Mouse (Mus musculus) skeletal muscle tissue, adult 2 months (tissue): ENCODE data around the gene Pwwp2a.

Source experiments
- DNase-seq: peaks from one replicate; pipeline ENCODE4 v3.0.0-alpha.2; 2012; ENCODE audit warnings: low read depth, low spot score

Pwwp2a gene

GRCm38 (mm10) chr11:43681472-43682414 is at the start of gene Pwwp2a:
Gene Pwwp2a, plus strand, starts transcription at chr11:43681998.
- peak; percentile 100 for DNase-seq

GRCm38 (mm10) chr11:43632566-43632965 is 49.2 kb upstream of the Pwwp2a start:
- DNase-seq: no peak

DNA sequence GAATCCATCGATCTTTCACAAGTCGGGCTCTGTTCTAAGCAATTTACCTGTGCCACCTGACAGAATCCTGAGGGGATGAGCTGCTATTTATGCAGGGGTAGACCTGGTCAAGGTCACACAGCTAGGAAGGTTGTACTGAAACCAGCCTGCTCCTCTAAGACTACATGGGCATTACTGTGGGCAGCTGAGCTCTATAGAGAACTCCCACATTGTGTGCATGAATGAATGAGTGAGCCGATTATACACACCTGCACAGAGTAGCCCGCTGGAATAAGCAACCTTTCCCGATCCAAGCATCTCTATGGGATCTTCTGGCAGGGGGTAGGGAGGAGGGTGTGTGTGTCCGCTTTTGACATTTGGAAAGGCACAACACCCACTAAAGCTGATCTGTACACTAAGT is 48.6 kb upstream of the Pwwp2a start:
- no peak for DNase-seq

DNA sequence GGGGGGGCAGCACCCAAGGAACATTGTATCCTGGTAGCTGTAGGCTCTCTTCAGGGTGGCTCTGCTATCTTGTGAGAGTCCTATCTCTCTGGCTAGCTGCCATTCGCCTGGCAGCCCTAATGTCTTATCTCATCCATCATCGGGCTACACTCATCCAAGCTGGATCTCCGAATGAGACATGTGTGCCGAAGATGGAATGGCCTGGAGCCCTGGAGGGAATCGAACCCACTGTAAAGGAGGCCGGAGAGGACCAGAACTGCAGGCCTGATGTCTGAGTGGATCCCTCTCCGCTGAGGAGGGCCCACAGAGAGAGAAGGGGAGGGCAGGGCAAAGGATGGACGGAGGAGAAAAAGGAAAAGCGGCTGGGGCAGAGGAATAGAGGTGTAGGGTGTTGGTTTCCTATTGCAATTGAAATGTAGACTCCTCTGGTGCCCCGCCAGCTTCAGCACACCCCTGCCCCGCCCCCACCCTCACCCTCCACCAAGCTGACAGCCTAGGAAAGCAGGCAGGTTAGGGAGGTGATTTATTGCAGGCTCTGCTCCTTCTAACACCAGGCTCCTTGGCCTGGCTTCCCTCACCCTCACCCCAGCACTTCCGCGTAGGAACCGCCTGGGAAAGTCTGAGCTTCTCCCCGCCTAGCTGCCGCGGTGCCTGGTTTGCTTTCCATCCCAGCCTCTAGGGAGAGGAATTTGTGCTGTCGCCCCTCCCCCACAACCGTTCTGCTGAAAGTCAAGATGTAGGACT is 48.0 kb upstream of the Pwwp2a start:
- no peak for DNase-seq

- DNase-seq: no peak
Observed at GRCm38 (mm10) chr11:43636761-43637160, 45.0 kb upstream of the Pwwp2a start.

DNA sequence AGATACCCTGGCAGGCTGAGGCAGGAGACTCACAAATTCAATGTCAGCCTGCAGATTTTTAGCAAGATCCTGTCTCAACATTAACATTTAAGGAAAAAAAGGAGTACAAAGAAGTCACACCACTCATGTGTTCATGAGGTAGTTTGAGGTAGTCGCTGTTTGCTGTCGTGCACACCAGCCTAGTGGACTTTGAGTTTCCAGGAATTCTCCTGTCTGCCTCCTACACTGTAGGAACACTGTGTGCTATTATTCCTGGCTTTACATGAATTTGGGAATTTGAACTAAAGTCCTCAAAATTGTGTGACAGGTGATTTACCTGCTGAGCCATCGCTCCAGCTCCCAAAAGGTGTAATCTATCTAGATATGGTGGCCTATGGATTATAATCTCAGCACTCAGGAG is 43.3 kb upstream of the Pwwp2a start:
- DNase-seq: no peak

DNA sequence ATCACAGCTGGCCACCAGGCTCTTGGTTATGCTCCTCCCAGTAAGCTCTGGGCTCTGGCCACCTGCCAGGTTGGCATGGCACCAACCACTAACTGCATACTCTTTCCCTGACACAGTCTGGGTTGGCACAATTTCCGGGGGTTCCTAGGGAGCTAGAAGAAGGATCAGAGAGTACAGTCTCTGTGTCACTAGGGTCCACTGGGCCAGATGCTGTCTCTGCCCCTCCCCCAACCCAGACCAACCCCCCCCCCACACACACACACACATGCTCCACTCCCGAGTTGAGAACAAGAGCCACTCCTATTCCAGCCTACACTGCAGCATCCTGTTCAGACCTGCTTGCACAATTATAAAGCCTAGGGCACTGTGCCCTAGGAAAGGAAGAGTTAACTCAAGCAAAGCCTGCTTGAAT is 38.6 kb upstream of the Pwwp2a start:
- DNase-seq: no peak

GRCm38 (mm10) chr11:43645286-43645685 is 36.5 kb upstream of the Pwwp2a start:
- no peak for DNase-seq

DNA sequence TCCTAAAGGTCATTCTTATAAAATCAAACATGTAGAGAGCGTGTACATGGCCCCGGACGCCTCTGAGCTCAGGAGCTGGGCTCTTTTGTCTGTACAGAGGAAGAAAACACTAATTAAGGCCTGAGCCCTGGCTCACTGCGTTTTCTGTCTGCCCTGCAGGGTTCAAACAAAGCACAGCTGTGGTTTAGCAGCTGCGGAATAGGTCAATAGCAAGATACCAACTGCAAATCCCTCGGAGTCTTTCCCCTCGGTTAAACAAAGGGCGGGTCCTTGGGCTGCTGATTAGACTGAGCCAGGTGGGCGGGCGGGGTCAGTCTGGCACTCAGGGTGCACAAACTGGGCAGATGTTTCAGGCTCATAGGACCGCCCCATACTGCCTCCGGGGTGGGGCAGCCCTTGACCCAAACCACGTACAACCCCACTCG is 28.7 kb upstream of the Pwwp2a start:
- DNase-seq: no peak

DNA sequence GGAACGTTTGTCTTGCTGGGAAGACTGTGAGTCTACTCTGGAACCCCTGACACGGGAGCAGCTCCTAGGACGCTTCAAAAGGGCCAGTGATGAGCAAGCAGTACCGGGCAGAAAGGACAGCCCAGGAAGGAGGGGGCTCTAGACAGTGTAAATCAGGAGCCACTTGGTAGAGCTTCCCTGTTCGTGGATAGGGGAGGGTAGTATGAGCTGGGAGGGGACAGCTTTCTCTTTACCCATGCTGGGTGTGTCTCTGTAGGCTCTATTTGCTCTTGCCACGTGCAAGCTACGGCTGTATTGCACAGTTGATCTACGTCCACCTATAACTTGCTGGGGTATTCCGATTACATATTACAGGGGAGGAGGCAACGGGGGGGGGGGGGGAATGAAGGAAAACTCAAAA is 25.3 kb upstream of the Pwwp2a start:
- no peak for DNase-seq

DNA sequence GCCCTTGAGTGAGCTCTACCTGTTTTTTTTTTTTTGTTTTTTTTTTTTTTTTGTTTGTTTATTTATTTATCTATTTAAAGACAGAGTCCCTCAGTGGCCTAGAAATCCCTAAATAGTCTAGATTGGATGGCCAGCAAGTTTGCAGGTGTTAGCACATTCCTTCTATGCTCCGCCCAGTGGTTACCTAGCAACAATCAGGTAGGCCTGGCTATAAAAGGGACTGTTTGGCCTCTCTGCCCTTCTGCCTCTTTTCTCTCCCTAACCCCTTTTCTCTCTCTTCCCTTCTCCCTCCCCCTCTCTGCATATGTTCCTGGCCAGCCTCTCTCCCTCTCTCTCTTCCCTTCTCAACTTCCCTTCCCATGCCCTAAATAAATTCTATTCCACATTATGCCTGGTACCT is 23.8 kb upstream of the Pwwp2a start:
- DNase-seq: no peak

DNA sequence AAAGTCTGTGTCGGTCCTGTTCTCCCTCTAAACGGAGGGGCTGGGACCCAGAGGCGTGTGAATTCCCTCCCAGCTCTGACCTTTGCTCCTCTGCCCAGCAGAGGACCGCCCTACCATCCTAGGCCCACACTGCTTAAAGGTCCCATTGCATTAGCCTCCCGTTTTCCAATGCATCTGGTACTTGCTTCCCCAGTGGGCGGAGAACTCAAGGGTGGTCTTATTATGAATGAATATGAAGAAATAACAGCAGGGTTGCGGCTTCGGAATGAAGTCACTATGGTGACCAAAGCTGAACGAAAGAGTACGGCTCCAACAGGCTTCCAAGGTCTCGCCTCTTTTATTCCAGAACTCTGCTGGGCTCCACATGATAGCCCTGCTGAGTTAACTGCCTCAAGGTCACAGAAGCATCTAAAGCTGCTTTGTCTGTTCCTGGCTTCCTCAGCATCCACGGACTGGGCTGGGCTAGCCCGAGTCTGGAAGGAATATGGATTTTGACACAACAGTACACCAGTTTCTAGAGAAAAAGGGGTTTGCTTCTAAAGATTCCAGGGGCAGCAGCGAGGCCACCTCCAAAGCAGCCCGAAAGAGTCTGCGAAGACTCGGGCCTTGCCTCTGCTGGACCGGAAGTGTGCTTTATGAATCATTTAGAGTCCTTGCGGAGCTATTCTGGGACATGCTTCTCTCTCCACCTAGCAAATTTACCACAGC is 14.6 kb upstream of the Pwwp2a start:
- DNase-seq: no peak

- peak; percentile 13 for DNase-seq
Observed at GRCm38 (mm10) chr11:43682415-43683217, 818 bp downstream of the Pwwp2a start.

- no peak for DNase-seq
Observed at GRCm38 (mm10) chr11:43688850-43689249, 7.1 kb downstream of the Pwwp2a start.

DNA sequence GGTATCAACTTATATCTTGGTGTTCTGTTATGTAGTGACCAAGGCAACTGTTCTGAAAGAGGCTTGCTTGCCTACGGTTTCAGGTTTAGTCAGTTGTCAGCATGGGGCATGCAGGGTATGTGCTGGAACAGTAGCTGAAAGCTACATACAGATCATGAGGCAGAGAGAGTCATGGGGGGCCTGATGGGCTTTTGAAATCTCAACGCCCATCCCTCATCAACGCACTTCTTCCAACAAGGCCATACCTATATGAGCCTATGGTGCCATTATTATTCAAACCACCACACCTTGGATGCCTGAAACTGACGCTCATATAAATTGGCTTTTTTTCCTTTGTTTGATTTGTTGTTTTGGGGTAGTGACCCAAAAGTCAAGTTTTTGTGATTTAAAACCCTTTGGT is 14.8 kb downstream of the Pwwp2a start:
- DNase-seq: no peak

GRCm38 (mm10) chr11:43698621-43699020 is 16.8 kb downstream of the Pwwp2a start:
- DNase-seq: no peak

DNA sequence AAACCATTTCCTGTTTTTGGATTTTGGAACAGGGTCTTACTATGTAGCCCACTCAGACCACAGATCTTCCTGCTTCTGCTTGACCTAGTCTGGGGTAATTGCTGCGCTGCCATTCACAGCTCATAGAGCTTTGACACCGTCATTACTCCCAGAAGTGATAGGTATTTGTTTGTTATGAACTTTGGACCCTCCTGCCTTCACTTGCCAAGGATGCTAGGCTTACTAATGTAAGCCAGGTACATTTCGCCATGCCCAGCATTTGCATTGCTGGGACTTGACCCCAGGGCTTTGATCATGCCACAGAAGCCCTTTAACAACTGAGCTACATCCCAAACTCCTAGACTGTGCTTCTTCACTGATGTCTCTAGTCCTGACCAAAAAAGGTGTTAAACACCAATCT is 18.5 kb downstream of the Pwwp2a start:
- no peak for DNase-seq

- DNase-seq: no peak
Observed at GRCm38 (mm10) chr11:43703552-43703951, 21.8 kb downstream of the Pwwp2a start.

DNA sequence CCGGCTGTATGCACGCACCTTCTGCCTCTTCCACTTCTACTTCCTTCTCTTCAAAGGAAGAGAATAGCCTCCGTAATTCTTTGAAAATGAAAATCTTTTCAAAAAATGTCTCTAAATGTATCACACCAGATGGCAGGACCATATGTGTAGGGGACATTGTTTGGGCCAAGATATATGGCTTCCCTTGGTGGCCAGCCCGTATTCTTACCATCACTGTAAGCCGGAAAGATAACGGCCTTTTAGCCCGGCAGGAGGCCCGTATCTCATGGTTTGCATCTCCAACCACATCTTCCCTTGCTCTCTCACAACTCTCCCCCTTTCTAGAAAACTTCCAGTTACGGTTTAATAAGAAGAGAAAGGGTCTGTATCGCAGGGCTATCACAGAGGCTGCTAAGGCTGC is 24.0 kb downstream of the Pwwp2a start:
- no peak for DNase-seq

GRCm38 (mm10) chr11:43708409-43708808 is 26.6 kb downstream of the Pwwp2a start:
- DNase-seq: no peak

- DNase-seq: no peak
Observed at GRCm38 (mm10) chr11:43712178-43712577, 30.4 kb downstream of the Pwwp2a start.
